Mouse (Mus musculus) small intestine, adult 2 months (tissue): ENCODE measurements around the gene Hcfc2. TPM values are rescaled to one million over a fixed set of nuclear protein-coding genes. Genes with fewer than 3 reads are reported as not detected.

Experiments
- H3K27ac ChIP-seq: fragments of 200-500 bp; 2 replicates; pipeline ENCODE4 v1.5.1; 2012; ENCODE audit warnings: low read depth, low read length, control low read depth, inconsistent platforms; ENCODE audit not compliant: insufficient read depth
- H3K27me3 ChIP-seq: fragments of 200-500 bp; 2 replicates; pipeline ENCODE4 v1.6.1; 2012; ENCODE audit warnings: mild to moderate bottlenecking, moderate library complexity, low read length, inconsistent platforms; ENCODE audit not compliant: control insufficient read depth, insufficient read depth
- H3K36me3 ChIP-seq: fragments of 200-500 bp; 2 replicates; pipeline ENCODE4 v1.6.1; 2012; ENCODE audit warnings: mild to moderate bottlenecking, low read length, control low read depth, inconsistent platforms; ENCODE audit not compliant: control insufficient read depth, insufficient read depth
- H3K4me1 ChIP-seq: fragments of 200-500 bp; 2 replicates; pipeline ENCODE4 v1.6.1; 2012; ENCODE audit warnings: low read length, inconsistent platforms, mixed read lengths; ENCODE audit not compliant: control insufficient read depth, insufficient read depth, insufficient read length
- H3K4me3 ChIP-seq: fragments of 200-500 bp; 2 replicates; pipeline ENCODE4 v1.5.1; 2012; ENCODE audit warnings: low read depth, mild to moderate bottlenecking, control low read depth, inconsistent platforms, low read length, moderate library complexity
- CTCF ChIP-seq: fragments of 200-500 bp; IDR thresholded peaks from 2 replicates; pipeline ENCODE4 v1.5.1; 2012; ENCODE audit warnings: low read depth, mild to moderate bottlenecking, control low read depth, inconsistent platforms, low read length, moderate library complexity, mixed read lengths; ENCODE audit not compliant: insufficient replicate concordance, insufficient read length; ENCODE audit errors: extremely low read depth
- POLR2A ChIP-seq: fragments of 200-500 bp; IDR thresholded peaks from 2 replicates; pipeline ENCODE4 v1.6.1; 2012; ENCODE audit warnings: low read depth, mild to moderate bottlenecking, control low read depth, inconsistent platforms, low read length, moderate library complexity
- WGBS: fragments of 180-500 bp; shearing (Covaris S2); methylation state at CpG from one replicate; pipeline ENCODE4 v1.1.7; 2018; 5-methylcytosine and 5-hydroxymethylcytosine counted together
- polyA plus RNA-seq: library from polyadenylated mRNA; depleted of rRNA; stranded (reverse); fragments of >200 nt; gene quantifications from 2 replicates; pipeline ENCODE4 v1.2.3, GENCODE M21; 2012

Hcfc2 gene
- polyA plus RNA-seq, 1 experiment = 5.0 TPM

- 67% methylated on average over 9 of the region's 9 CpGs for WGBS
- TF ChIP-seq CTCF = no peak
- no peak for TF ChIP-seq POLR2A
- no peaks in the 10 kb centered on the region for H3K27me3 ChIP-seq
These were observed 75.7 kb downstream of the Hcfc2 start for GRCm38 (mm10) chr10:82771595-82772170.

GRCm38 (mm10) chr10:82774841-82775240 lies 78.9 kb downstream of the Hcfc2 start:
- no peak overlapping the region for H3K27ac ChIP-seq
- no peaks in the 10 kb centered on the region for H3K27me3 ChIP-seq
- TF ChIP-seq CTCF = no peak
- no peak for TF ChIP-seq POLR2A
- peaks cover 8% of the 10 kb centered on the region for H3K4me1 ChIP-seq
- H3K36me3 ChIP-seq = no peaks in the 10 kb centered on the region
- H3K4me3 ChIP-seq = no peak overlapping the region
- WGBS = 86% methylated on average over 5 of the region's 5 CpGs

More at GRCm38 (mm10) chr10:82771595-82772170, 75.7 kb downstream of the Hcfc2 start:
- no peak overlapping the region for H3K4me3 ChIP-seq
- no peaks in the 10 kb centered on the region for H3K36me3 ChIP-seq
- no peak overlapping the region for H3K27ac ChIP-seq
- no peaks in the 10 kb centered on the region; the same call in 1 of the 2 replicates for H3K4me1 ChIP-seq

- TF ChIP-seq CTCF (no peak), POLR2A (no peak)
- H3K4me3 ChIP-seq = no peak overlapping the region
- H3K36me3 ChIP-seq = no peaks in the 10 kb centered on the region
- 71% methylated on average over 2 of the region's 2 CpGs for WGBS
- H3K27ac ChIP-seq = no peak overlapping the region
- H3K27me3 ChIP-seq = no peaks in the 10 kb centered on the region
- peaks cover 11% of the 10 kb centered on the region for H3K4me1 ChIP-seq
These were observed 81.1 kb downstream of the Hcfc2 start for GRCm38 (mm10) chr10:82777075-82777474.

DNA sequence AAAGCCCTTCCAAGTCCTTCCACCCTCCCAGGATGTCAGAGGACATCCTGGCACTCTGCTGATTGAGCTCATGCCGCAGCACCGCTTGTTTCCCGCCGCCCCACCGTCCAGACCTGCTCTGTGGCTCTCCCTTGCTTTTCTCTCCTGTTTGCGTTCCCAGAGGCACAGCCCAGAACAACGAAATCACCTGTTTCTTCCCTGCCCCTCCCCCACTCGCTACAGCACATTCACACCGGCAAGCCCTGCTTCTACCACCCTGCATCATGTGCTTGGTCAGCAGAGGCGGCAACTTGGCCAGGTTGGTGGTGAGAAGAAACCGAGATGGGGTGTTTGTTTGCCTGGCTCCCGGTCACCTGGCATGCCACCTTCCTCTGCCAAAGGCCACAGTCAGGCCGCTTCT lies 81.9 kb downstream of the Hcfc2 start:
- Histone ChIP-seq H3K4me3 (peak overlapping the region; percentile 33; the same call in 1 of the 2 replicates), H3K27me3 (no peaks in the 10 kb centered on the region)

GRCm38 (mm10) chr10:82778791-82779549 lies 83.0 kb downstream of the Hcfc2 start:
- Histone ChIP-seq H3K36me3 (no peaks in the 10 kb centered on the region), H3K4me1 (peaks cover 23% of the 10 kb centered on the region), H3K27ac (peak overlapping the region; percentile 47; the same call in 1 of the 2 replicates), H3K4me3 (no peak overlapping the region), H3K27me3 (no peaks in the 10 kb centered on the region)
- TF ChIP-seq POLR2A (no peak), CTCF (no peak)
- 78% methylated on average over 8 of the region's 8 CpGs for WGBS

More for the DNA sequence above, 81.9 kb downstream of the Hcfc2 start:
- Histone ChIP-seq H3K4me1 (peaks cover 17% of the 10 kb centered on the region), H3K36me3 (no peaks in the 10 kb centered on the region), H3K27ac (peak overlapping the region; percentile 18; the same call in 1 of the 2 replicates)
- no peak for TF ChIP-seq CTCF
- no peak for TF ChIP-seq POLR2A
- WGBS = 19% methylated on average over 13 of the region's 13 CpGs

DNA sequence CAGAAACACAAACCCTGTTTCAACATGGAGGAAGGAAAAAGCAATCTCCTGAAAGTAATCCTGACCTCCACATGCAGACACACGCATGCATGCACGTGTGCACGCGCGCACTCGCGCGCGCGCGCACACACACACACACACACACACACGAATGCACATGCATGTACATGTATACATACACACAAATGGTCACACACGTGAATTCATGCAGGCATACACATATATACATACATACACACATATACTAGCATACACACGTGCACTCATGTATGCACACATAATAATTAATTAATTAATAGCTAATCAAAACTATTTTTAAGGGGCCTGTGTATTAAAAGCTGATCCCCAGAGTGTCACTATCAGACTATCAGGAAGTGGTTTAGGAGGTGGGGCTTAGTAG lies 83.9 kb downstream of the Hcfc2 start:
- no peak for TF ChIP-seq POLR2A
- no peak overlapping the region for H3K27ac ChIP-seq
- no peaks in the 10 kb centered on the region for H3K27me3 ChIP-seq
- H3K36me3 ChIP-seq = no peaks in the 10 kb centered on the region
- no peak overlapping the region for H3K4me3 ChIP-seq
- peaks cover 26% of the 10 kb centered on the region for H3K4me1 ChIP-seq
- WGBS = 98% methylated on average over 14 of the region's 14 CpGs

DNA sequence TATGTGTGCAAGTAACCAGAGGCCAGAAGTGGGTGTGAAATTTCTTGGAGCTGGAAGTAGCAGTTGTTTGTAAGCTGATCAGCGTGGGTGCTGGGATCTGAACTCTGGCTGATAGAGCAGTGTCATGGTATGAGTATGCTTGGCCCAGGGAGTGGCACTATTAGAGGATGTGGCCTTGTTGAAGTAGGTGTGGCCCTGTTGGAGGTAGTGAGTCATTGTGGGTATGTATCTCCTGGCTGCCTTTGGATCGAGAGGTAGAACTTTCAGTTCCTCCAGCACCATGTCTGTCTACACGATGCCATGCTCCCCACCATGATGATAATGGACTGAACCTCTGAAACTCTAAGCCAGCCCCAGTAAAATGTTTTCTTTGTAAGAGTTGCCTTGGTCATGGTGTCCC lies 84.4 kb downstream of the Hcfc2 start:
- H3K27ac ChIP-seq = peak overlapping the region; percentile 54; the same call in 1 of the 2 replicates
- WGBS = 41% methylated on average over 3 of the region's 3 CpGs
- no peak for TF ChIP-seq CTCF
- TF ChIP-seq POLR2A = no peak
- H3K4me1 ChIP-seq = peaks cover 26% of the 10 kb centered on the region
- H3K27me3 ChIP-seq = no peaks in the 10 kb centered on the region
- no peaks in the 10 kb centered on the region for H3K36me3 ChIP-seq
- no peak overlapping the region for H3K4me3 ChIP-seq
